Mouse (Mus musculus) T-helper 2 cell (primary cell): ENCODE measurements at regions not wholly inside any gene's neighbourhood (a gene's known extent, or its start where the extent isn't known, plus 50 kb on each side); places are given as distances from the start of the nearest gene placed in this dataset.

Experiments used
- in situ Hi-C: fragments of 300-600 bp; cut with MboI, MseI; formaldehyde crosslinking; loops from one replicate; pipeline ENCODE4 v1.15.1; 2025; ENCODE audit warnings: high pct_unique_total_duplicates

DNA sequence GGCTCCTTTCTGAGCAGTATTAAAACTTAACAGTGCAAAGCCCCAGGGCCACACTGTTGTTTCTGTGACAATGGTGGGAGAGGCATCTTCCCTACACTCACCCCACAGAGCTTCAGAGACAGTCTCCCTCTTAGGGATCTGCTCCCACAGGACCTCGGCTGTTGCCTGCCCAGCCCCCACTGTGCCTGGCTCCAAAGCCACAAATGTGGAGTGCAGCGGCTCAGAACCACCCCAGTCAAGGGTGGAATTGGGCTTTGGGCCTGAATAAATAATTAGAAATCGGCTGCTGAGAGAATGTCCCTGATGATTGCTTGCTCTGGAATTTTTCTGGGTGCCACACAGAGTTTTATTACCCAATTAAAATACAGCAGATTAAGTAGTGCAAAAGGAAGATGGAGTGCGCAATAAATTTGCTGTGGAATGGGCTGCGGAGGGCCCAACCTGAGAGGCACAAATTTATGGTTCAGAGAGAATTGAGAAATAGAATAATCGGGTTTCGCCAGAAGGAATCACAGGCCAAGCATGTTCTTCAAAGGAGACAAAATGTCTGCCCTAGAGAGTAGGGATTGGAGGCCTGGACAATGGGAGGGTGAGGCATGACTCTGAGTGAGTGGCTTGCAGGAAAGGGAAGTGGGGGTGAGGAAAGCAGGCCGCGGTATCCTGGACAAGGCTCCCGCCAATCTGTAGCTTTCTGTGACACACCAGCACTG, 56.4 kb downstream of the Cd24a start:
- in situ Hi-C loops, result no loop called here

GRCm38 (mm10) chr10:43641169-43641945, 63.3 kb downstream of the Cd24a start:
- in situ Hi-C loops, result no loop called here

DNA sequence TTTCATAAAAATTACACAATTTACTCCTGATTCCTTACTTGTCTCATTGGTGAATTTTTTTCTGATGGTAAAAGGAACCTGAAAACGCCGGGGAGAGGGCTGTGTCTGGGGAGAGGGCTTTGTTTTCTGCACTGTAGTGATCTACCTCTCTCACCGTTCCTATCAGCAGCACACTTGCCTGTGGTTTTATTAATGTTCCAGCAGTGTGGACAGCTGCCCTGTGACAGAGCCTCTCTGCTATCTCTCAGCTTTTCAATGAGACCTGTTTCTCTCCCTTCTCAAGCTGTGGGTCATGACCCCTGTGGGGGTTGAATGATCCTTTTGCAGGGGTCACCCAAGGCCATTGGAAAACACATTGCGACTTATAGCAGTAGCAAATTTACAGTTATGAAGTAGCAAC, 68.2 kb downstream of the Cd24a start:
- in situ Hi-C loops, result no loop called here

GRCm38 (mm10) chr10:43646965-43647364, 68.9 kb downstream of the Cd24a start:
- in situ Hi-C loops, result no loop called here

DNA sequence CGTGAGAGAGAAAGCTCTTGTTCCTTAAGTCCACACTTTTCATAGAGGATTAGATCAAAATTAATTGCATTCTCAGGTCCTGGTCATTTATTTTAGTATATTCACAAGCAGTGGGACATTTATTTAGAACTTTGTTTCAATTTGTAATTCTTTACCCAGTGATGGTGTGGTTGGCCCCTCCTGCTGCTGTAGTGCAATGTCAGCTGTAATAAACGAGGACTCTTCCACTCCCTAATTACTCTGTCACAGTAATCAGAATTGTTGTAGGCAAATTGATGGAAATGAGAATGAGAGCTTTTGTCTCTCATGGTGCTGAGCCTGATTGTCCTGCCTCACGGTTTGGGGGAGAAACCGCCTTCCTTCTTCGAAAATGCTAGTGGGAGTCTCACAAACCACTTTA, 70.1 kb downstream of the Cd24a start:
- in situ Hi-C loops, result no loop called here

DNA sequence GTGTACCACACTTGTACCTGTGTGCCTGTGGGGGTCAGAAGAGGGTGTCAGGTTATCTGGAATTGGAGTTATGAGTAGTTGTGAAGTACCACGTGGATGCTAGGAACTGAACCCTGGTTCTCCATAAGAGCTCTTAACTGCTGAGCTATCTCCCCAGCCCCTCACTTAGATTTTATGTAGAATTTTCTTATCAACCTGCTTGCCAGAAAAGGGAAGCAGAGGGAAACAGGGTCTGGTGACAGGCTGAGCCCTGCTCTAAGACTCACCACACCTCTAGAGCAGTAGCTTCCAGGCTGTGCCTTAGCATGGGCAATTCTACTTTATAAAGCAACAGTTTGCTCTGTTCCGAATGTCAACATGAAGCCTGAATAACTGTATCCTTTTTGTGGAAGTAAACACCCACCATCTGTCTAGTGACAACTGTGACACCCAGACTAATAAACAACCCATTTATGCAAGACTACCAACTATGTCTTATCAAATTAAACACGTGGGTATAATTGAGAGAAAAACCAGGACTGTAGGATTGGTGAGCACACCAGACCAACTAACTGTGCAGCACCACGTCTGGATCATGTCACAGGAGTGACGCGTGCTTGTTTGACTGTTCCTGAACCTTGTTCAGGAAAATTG, 70.8 kb downstream of the Cd24a start:
- in situ Hi-C loops, result no loop called here

GRCm38 (mm10) chr10:43650449-43650848, 72.4 kb downstream of the Cd24a start:
- in situ Hi-C loops, result no loop called here

DNA sequence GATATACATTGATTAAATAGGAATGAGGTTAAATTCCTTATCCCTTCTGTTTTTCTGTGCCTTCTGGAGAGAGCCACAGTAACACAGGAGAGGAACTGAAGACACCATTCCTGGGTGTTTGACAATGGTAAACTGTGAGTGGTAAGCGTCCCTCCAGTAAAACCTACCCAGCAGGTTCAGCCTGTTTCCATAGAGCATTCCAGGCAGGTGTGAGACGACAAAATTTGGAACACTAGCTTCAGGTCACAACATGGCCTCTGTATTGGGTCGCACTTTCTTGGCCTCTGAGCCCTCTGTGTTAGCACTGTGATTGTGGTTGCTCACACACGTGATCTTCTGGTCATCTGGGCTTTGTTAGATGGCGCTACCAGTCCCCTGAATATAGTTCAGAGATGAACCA, 73.4 kb downstream of the Cd24a start:
- in situ Hi-C loops, result no loop called here

DNA sequence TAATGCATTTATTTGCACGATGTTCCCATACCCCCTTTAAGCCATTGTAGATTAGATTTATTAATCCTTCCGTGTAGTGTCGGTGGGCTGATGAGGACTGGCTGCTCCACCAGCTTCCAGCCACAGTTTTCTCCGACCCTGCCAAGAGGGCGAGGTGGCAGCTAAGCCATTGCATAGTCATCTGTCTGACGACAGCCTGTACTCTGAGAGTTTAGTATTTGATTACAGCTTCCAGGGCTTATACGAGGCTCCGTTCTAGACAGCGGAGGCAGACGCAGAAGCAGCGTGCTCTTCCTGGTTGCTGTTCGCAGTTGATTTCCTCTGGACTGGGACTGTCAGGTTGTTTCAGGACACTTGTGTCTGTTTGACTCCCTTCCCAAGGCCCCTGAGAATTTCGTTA, 73.8 kb downstream of the Cd24a start:
- in situ Hi-C loops, result no loop called here

GRCm38 (mm10) chr10:43655082-43655671, 77.1 kb downstream of the Cd24a start:
- in situ Hi-C loops, result loop anchor here (5.0 kb wide), 1 partner anchor 63 kb away; no protein-coding TSS in a partner anchor

GRCm38 (mm10) chr10:43655680-43656079, 77.6 kb downstream of the Cd24a start:
- in situ Hi-C loops, result loop anchor here (5.0 kb wide), 1 partner anchor 63 kb away; no protein-coding TSS in a partner anchor

DNA sequence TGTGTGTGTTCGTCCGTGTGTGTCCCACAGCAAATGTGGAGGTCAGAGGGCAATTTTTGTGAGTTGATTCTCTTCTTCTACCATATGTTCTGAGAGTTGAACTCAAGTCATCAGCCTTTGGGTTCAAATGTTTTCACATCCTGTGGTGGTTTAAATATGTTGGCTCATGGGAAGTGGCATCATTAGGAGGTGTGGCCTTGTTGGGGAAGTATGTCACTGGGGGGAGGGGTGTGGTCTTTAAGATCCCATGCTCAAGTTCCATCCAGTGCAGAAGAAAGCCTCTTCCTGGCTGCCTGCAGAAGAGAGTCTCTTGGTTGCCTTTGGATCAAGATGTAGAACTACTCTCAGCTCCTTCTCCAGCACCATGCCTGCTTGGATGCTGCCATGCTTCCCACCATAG, 78.1 kb downstream of the Cd24a start:
- in situ Hi-C loops, result loop anchor here (5.0 kb wide), 1 partner anchor 64 kb away; no protein-coding TSS in a partner anchor

GRCm38 (mm10) chr10:43657501-43658225, 79.6 kb downstream of the Cd24a start:
- in situ Hi-C loops, result loop anchor here (5.0 kb wide), 1 partner anchor 65 kb away; no protein-coding TSS in a partner anchor

- in situ Hi-C loops, result loop anchor here (5.0 kb wide), 1 partner anchor 66 kb away; no protein-coding TSS in a partner anchor
Observed at GRCm38 (mm10) chr10:43658226-43658593, 80.1 kb downstream of the Cd24a start.

- in situ Hi-C loops, result no loop called here
Observed at GRCm38 (mm10) chr10:43664844-43665243, 86.8 kb downstream of the Cd24a start.

DNA sequence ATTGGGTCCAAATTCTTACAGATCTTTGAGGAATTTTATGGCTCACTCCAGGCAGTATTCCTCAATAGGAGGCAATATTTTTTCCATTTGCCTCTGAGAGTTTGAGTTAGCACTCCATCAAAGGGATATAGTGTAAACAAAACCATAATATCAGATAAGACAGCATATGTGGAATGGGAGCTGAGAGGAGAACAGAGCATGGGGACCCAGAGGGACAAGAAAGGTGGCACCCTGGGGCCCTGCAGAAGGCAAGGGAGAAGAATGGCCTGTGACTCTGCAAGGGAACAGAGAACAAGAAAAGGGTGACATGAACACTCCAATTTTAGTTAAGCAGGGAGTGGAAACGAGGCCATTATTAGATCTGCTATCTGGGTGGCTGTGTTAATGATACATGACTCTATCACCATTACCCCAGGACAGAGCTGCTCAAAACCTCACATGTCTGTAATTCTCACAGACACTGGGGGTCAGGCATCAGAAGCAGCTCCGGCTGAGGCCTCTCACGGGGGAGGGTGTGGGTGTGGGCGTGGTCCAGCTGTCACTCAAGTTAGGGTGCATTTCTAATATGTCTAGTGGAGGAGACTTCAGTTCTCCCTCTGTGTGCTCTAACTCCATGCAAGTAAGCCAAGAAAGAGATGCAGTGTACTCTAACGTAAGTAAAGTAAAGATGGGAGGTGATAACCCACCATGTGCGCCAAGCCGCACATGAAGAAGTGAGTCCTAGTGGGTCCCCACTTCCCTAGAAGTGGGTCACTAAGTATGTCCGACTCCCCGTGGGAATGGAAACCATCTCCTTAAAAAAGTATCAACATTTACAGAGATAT, 88.4 kb downstream of the Cd24a start:
- in situ Hi-C loops, result no loop called here

DNA sequence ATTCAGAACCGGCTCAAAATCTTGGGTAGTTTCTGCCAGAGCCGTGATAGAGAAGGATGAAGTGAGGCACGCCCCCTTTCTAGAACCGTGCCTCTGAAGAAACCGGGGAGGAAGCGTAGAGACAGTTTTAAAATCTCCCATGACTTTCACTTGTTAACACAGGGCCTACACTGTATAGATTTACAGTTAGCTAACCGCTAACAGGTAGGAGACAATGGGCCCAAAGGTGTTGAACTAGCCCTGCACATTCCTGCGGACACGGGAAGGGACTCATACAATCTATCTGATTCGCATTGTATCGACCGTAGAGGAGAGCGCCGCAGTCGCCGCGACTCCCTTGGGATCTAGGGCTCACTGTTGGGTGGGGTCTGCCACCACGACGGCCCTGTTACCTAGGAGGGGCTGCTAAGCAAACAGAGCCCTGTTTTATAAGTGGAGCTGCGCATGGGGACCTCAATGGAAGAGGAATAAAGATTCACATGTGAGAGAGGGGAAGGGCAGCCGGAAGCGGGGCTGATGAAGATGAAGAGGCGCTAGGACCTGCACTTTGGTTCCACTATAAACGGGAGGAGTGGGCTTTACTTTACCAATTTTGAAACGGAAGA, 89.1 kb downstream of the Cd24a start:
- in situ Hi-C loops, result no loop called here

DNA sequence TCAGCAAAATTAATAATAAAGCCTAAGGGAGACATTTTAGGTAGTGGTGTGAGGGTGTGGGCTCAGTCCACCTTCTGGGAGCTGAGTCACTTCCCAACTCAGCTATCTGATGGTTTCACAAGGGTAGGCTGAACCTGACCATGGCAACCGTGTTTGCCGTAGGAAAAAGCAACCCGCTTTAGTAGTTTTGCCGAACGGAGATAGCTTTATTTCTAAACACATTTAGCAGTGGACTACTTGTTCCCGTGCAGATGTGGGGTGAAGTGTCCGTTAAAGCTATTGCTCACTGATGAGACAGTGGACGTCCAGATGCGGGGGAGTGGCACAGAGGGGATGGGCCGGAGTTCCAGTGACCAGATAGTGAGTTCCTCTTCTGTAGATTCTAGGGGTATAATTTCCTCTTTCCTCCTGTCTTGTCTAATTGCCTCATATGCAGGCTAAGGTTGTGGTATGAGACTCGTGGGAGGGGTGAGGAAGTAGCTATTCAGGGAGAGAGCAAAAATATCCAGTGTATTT, 89.7 kb downstream of the Cd24a start:
- in situ Hi-C loops, result no loop called here

- in situ Hi-C loops, result no loop called here
Observed at GRCm38 (mm10) chr10:43669471-43669870, 91.4 kb downstream of the Cd24a start.

DNA sequence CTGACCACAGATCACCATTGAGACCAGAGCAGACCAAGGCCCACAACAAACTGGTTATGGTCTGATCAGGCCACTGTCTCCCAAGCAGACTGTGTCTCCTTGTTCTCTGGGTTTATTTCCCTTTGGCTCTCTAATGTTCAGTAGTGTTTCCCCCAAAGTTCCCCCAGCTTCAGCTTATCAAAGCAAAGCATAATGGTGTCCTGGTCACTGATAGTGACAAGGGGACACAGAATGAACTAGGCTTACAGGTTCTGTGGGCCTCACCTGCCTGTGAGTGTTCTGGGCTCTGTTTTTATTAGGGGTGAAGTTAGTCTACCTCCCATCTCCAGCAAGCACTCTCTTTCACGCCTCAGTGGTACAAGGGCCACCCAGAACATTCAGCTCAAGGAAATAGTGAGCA, 92.7 kb downstream of the Cd24a start:
- in situ Hi-C loops, result no loop called here
